Mouse (Mus musculus): ENCODE results near the gene Dpf2. TPM values are rescaled to one million over a fixed set of nuclear protein-coding genes. Genes with fewer than 3 reads are reported as not detected.

The Dpf2 gene
- 8.1 TPM for polyA plus RNA-seq (2014; fragmentation: Illumina TruSeq; extraction: RNeasy Lipid Tissue Mini Kit (QIAGEN cat#74804); ENCODE audit: low read depth, low replicate concordance)

GRCm38 (mm10) chr19:5913007-5913719, at the start of gene Dpf2:
TSS of gene Dpf2 (minus strand) at chr19:5913010.

GRCm38 (mm10) chr19:5924713-5925093, 11.9 kb upstream of the Dpf2 start, which contains the start of gene Cdc42ep2:
TSS of gene Cdc42ep2 (minus strand) at chr19:5924816.

GRCm38 (mm10) chr19:5894002-5894678, 18.7 kb downstream of the Dpf2 start, which contains the start of gene Tigd3:
TSS of gene Tigd3 (minus strand) at chr19:5894149.

GRCm38 (mm10) chr19:5877618-5878361, 35.0 kb downstream of the Dpf2 start, which contains the start of gene Slc25a45:
TSS of gene Slc25a45 (plus strand) at chr19:5877808.

GRCm38 (mm10) chr19:5874969-5875480, 37.8 kb downstream of the Dpf2 start, which contains the start of gene Frmd8:
TSS of gene Frmd8 (minus strand) at chr19:5875274.

Other genes starting within 250 kb of the Dpf2 start
- 1.3 TPM for gene Sipa1, start 249.3 kb downstream of the Dpf2 start, polyA plus RNA-seq (2014; fragmentation: Illumina TruSeq; extraction: RNeasy Lipid Tissue Mini Kit (QIAGEN cat#74804); ENCODE audit: low read depth, low replicate concordance)
- gene Map3k11, start 224.3 kb downstream of the Dpf2 start, polyA plus RNA-seq (2014; fragmentation: Illumina TruSeq; extraction: RNeasy Lipid Tissue Mini Kit (QIAGEN cat#74804); ENCODE audit: low read depth, low replicate concordance): 2.2 TPM
- 0.70 TPM for gene Pcnx3, start 224.1 kb downstream of the Dpf2 start, polyA plus RNA-seq (2014; fragmentation: Illumina TruSeq; extraction: RNeasy Lipid Tissue Mini Kit (QIAGEN cat#74804); ENCODE audit: low read depth, low replicate concordance)
- gene Kcnk7, start 208.6 kb downstream of the Dpf2 start, polyA plus RNA-seq (2014; fragmentation: Illumina TruSeq; extraction: RNeasy Lipid Tissue Mini Kit (QIAGEN cat#74804); ENCODE audit: low read depth, low replicate concordance): not detected
- gene Ehbp1l1, start 186.7 kb downstream of the Dpf2 start, polyA plus RNA-seq (2014; fragmentation: Illumina TruSeq; extraction: RNeasy Lipid Tissue Mini Kit (QIAGEN cat#74804); ENCODE audit: low read depth, low replicate concordance): 3.7 TPM
- gene Fam89b, start 183.4 kb downstream of the Dpf2 start, polyA plus RNA-seq (2014; fragmentation: Illumina TruSeq; extraction: RNeasy Lipid Tissue Mini Kit (QIAGEN cat#74804); ENCODE audit: low read depth, low replicate concordance): not detected
- 17.7 TPM for gene Ltbp3, start 172.1 kb downstream of the Dpf2 start, polyA plus RNA-seq (2014; fragmentation: Illumina TruSeq; extraction: RNeasy Lipid Tissue Mini Kit (QIAGEN cat#74804); ENCODE audit: low read depth, low replicate concordance)
- gene Scyl1, start 141.6 kb downstream of the Dpf2 start, polyA plus RNA-seq (2014; fragmentation: Illumina TruSeq; extraction: RNeasy Lipid Tissue Mini Kit (QIAGEN cat#74804); ENCODE audit: low read depth, low replicate concordance): 1.6 TPM
- 4.1 TPM for gene Frmd8, start 37.7 kb downstream of the Dpf2 start, polyA plus RNA-seq (2014; fragmentation: Illumina TruSeq; extraction: RNeasy Lipid Tissue Mini Kit (QIAGEN cat#74804); ENCODE audit: low read depth, low replicate concordance)
- 3.4 TPM for gene Slc25a45, start 35.2 kb downstream of the Dpf2 start, polyA plus RNA-seq (2014; fragmentation: Illumina TruSeq; extraction: RNeasy Lipid Tissue Mini Kit (QIAGEN cat#74804); ENCODE audit: low read depth, low replicate concordance)
- not detected for gene Tigd3, start 18.9 kb downstream of the Dpf2 start, polyA plus RNA-seq (2014; fragmentation: Illumina TruSeq; extraction: RNeasy Lipid Tissue Mini Kit (QIAGEN cat#74804); ENCODE audit: low read depth, low replicate concordance)
- gene Cdc42ep2, start 11.8 kb upstream of the Dpf2 start, polyA plus RNA-seq (2014; fragmentation: Illumina TruSeq; extraction: RNeasy Lipid Tissue Mini Kit (QIAGEN cat#74804); ENCODE audit: low read depth, low replicate concordance): 1.7 TPM
- 3.7 TPM for gene Pola2, start 51.2 kb upstream of the Dpf2 start, polyA plus RNA-seq (2014; fragmentation: Illumina TruSeq; extraction: RNeasy Lipid Tissue Mini Kit (QIAGEN cat#74804); ENCODE audit: low read depth, low replicate concordance)
- gene Slc22a20, start 73.1 kb upstream of the Dpf2 start, polyA plus RNA-seq (2014; fragmentation: Illumina TruSeq; extraction: RNeasy Lipid Tissue Mini Kit (QIAGEN cat#74804); ENCODE audit: low read depth, low replicate concordance): not detected
- 2.1 TPM for gene Capn1, start 102.9 kb upstream of the Dpf2 start, polyA plus RNA-seq (2014; fragmentation: Illumina TruSeq; extraction: RNeasy Lipid Tissue Mini Kit (QIAGEN cat#74804); ENCODE audit: low read depth, low replicate concordance)
- gene Syvn1, start 133.6 kb upstream of the Dpf2 start, polyA plus RNA-seq (2014; fragmentation: Illumina TruSeq; extraction: RNeasy Lipid Tissue Mini Kit (QIAGEN cat#74804); ENCODE audit: low read depth, low replicate concordance): 0.82 TPM
- 39.2 TPM for gene Mrpl49, start 144.8 kb upstream of the Dpf2 start, polyA plus RNA-seq (2014; fragmentation: Illumina TruSeq; extraction: RNeasy Lipid Tissue Mini Kit (QIAGEN cat#74804); ENCODE audit: low read depth, low replicate concordance)
- 27.5 TPM for gene Fau, start 144.8 kb upstream of the Dpf2 start, polyA plus RNA-seq (2014; fragmentation: Illumina TruSeq; extraction: RNeasy Lipid Tissue Mini Kit (QIAGEN cat#74804); ENCODE audit: low read depth, low replicate concordance)
- gene Znhit2, start 148.2 kb upstream of the Dpf2 start, polyA plus RNA-seq (2014; fragmentation: Illumina TruSeq; extraction: RNeasy Lipid Tissue Mini Kit (QIAGEN cat#74804); ENCODE audit: low read depth, low replicate concordance): not detected
- 2.7 TPM for gene Tm7sf2, start 155.4 kb upstream of the Dpf2 start, polyA plus RNA-seq (2014; fragmentation: Illumina TruSeq; extraction: RNeasy Lipid Tissue Mini Kit (QIAGEN cat#74804); ENCODE audit: low read depth, low replicate concordance)
- 7.1 TPM for gene Vps51, start 164.2 kb upstream of the Dpf2 start, polyA plus RNA-seq (2014; fragmentation: Illumina TruSeq; extraction: RNeasy Lipid Tissue Mini Kit (QIAGEN cat#74804); ENCODE audit: low read depth, low replicate concordance)
- not detected for gene Tmem262, start 167.0 kb upstream of the Dpf2 start, polyA plus RNA-seq (2014; fragmentation: Illumina TruSeq; extraction: RNeasy Lipid Tissue Mini Kit (QIAGEN cat#74804); ENCODE audit: low read depth, low replicate concordance)
- not detected for gene Gm28374, start 169.2 kb upstream of the Dpf2 start, polyA plus RNA-seq (2014; fragmentation: Illumina TruSeq; extraction: RNeasy Lipid Tissue Mini Kit (QIAGEN cat#74804); ENCODE audit: low read depth, low replicate concordance)
- gene Zfpl1, start 171.9 kb upstream of the Dpf2 start, polyA plus RNA-seq (2014; fragmentation: Illumina TruSeq; extraction: RNeasy Lipid Tissue Mini Kit (QIAGEN cat#74804); ENCODE audit: low read depth, low replicate concordance): 1.5 TPM
- 1.2 TPM for gene Cdca5, start 172.0 kb upstream of the Dpf2 start, polyA plus RNA-seq (2014; fragmentation: Illumina TruSeq; extraction: RNeasy Lipid Tissue Mini Kit (QIAGEN cat#74804); ENCODE audit: low read depth, low replicate concordance)
- gene AC131692.1, start 181.4 kb upstream of the Dpf2 start, polyA plus RNA-seq (2014; fragmentation: Illumina TruSeq; extraction: RNeasy Lipid Tissue Mini Kit (QIAGEN cat#74804); ENCODE audit: low read depth, low replicate concordance): not detected
- gene Naaladl1, start 192.8 kb upstream of the Dpf2 start, polyA plus RNA-seq (2014; fragmentation: Illumina TruSeq; extraction: RNeasy Lipid Tissue Mini Kit (QIAGEN cat#74804); ENCODE audit: low read depth, low replicate concordance): not detected
- 0.70 TPM for gene Sac3d1, start 205.6 kb upstream of the Dpf2 start, polyA plus RNA-seq (2014; fragmentation: Illumina TruSeq; extraction: RNeasy Lipid Tissue Mini Kit (QIAGEN cat#74804); ENCODE audit: low read depth, low replicate concordance)
- gene Snx15, start 215.3 kb upstream of the Dpf2 start, polyA plus RNA-seq (2014; fragmentation: Illumina TruSeq; extraction: RNeasy Lipid Tissue Mini Kit (QIAGEN cat#74804); ENCODE audit: low read depth, low replicate concordance): 4.0 TPM
- gene Batf2, start 228.0 kb upstream of the Dpf2 start, polyA plus RNA-seq (2014; fragmentation: Illumina TruSeq; extraction: RNeasy Lipid Tissue Mini Kit (QIAGEN cat#74804); ENCODE audit: low read depth, low replicate concordance): not detected
- gene Arl2, start 228.5 kb upstream of the Dpf2 start, polyA plus RNA-seq (2014; fragmentation: Illumina TruSeq; extraction: RNeasy Lipid Tissue Mini Kit (QIAGEN cat#74804); ENCODE audit: low read depth, low replicate concordance): 2.3 TPM

Measured in adrenal gland, adult 10 weeks (tissue).